Mouse (Mus musculus) lung, adult 2 months (tissue): Measurements from ENCODE around the gene Ldb2.

Source experiments
- CTCF ChIP-seq: fragments of 200-500 bp; IDR thresholded peaks from 2 replicates; pipeline ENCODE4 v1.5.1; 2011; ENCODE audit warnings: mild to moderate bottlenecking, low read length, control low read depth; ENCODE audit not compliant: insufficient read depth
- POLR2A ChIP-seq: fragments of 200-500 bp; IDR thresholded peaks from 2 replicates; pipeline ENCODE4 v1.6.1; 2011; ENCODE audit warnings: low read depth, mild to moderate bottlenecking, control low read depth, low read length, borderline replicate concordance; ENCODE audit errors: extremely low read depth

- TF ChIP-seq CTCF (no peak), POLR2A (no peak)
These were observed 53.8 kb downstream of the Ldb2 start for GRCm38 (mm10) chr5:44745706-44746105.
